Mouse (Mus musculus) right cerebral cortex, postnatal 36 days (tissue): ENCODE measurements around the gene Magi1.

Experiments
- DNase-seq, 2 experiments: peaks; one replicate each; pipeline ENCODE4 v3.0.0; 2022; ENCODE audit warnings: low spot score in 2 of 2, mixed read lengths in 1 of 2

Gene Magi1

GRCm38 (mm10) chr6:94256982-94257830 is 26.5 kb downstream of the Magi1 start:
- no peak for DNase-seq

- no peak for DNase-seq
These were observed 29.8 kb downstream of the Magi1 start for GRCm38 (mm10) chr6:94253943-94254342.

- DNase-seq = no peak
These were observed 32.3 kb downstream of the Magi1 start for GRCm38 (mm10) chr6:94251358-94251945.

DNA sequence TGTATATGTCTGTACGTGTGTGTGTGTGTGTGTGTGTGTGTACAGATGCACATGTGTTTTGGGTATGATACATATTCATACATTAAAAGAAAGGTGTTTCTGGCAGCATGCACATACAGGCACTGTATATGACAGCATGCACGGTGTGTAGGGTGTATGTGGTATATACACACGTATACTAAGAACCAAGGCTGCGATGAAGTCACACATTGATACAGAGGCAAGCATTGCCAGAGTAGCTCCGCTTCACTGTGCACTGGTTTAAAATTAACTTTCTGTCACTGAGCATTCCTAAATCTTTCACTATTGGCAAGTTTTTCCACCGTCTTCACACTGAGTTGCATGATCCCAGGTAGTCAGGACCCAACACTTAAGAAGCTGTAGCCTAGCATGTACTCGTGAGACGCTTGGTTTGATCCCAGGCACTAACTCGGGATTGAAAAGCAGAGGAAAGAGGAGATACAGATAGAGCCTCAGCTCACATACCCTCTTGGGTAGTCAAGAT is 34.4 kb downstream of the Magi1 start:
- no peak for DNase-seq

DNA sequence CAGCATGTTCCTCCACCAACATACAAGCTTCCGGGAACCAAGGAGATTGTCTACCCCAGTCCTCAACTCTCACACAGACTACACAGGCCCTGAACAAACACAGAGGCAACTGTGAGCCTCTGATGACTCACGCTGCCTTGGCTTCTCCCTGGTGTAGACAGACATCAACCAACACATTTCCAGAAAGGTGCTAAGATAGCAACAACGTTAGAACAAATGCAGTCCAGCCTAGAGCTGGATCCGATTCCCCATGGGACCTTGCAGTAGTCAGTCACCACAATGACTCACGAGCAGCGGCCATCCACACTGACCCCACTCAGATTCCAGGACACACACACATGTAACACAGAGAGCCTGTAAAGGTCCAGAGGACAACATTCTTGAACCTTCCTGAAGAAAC is 42.5 kb downstream of the Magi1 start:
- DNase-seq = peak; percentile 26 to 51

- DNase-seq = no peak
These were observed 45.1 kb downstream of the Magi1 start for GRCm38 (mm10) chr6:94238643-94239042.

- no peak for DNase-seq
These were observed 46.8 kb downstream of the Magi1 start for GRCm38 (mm10) chr6:94236899-94237298.

DNA sequence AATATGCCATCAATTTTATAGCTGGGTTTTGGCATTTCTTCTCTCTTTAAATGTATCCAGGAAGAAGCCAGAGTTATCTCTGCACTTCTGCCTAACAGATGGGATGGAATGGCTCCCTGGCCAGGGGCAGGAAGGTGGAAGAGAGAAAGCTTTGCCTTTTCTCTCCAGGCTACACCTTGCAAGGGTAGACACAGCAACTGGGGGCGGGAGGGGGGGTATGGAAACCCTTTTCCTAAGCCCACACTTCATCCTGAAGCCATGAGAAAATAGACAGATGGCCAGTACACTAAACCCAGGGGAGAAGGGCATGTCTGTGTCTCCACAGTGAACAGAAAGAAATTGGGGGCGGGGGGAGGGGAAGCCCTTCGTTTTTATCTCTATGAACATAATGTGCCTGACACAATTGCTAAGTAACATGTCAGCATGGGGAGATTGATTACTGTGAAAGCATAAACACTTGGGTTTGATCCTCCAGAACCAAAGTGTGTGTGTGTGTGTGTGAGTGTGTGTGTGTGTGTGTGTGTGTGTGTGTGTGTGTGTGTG is 51.4 kb downstream of the Magi1 start:
- no peak for DNase-seq

DNA sequence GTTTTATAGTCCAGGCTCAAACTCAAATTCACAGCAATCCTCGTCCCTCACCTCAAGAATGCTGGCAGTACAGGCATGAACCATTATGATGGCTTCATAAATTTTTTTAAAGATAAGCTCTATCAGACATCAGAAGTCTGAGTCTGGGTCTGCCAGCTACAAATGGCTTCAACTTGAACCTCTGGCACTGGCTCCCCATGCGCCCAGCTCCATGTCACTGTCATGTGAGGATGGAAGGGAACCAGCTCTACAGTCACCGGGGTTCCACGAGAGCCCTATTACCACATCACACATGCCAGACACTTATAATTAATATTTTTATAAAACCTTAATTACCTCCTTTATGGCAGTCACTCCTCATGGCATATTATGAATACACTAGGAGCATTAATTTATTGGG is 51.9 kb downstream of the Magi1 start:
- DNase-seq = no peak

- DNase-seq = no peak
These were observed 52.4 kb downstream of the Magi1 start for GRCm38 (mm10) chr6:94231367-94231766.

DNA sequence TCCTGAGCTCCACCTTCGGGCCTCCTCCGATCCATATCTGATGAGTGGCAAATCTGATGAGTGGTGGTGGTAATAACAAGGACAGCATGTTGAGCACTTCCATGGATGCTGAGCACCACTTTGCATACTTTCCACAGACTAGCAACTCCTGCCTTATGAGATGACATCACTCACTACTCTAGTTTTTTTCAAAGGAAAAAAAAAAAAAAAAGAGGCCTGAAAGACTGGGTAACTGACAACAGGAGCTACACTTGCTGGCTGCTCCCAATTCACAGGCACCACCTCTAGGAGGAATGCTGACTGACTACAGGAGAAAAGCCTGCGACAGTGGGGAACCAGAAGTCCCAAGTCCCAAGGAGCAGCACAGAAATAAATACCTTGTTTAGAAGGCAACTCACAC is 52.8 kb downstream of the Magi1 start:
- no peak for DNase-seq

DNA sequence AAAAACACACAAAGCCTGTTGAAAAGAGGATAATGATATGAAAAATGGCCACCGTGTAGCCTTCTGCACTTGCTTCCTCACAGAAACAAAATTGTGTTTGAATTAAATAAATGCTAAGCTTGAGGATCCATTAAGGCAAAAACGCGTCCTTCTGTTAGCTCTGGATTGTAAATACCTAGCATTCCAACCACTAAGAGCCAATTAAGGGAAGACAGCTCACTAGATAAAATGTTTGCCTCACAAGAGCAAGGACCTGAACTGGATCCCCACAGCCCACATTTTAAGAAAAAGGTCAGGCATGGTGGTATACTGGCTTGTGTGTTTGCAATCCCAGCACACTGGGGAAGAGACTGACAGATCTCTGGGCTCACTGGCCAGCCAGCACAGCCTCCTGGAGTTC is 53.6 kb downstream of the Magi1 start:
- DNase-seq = no peak

DNA sequence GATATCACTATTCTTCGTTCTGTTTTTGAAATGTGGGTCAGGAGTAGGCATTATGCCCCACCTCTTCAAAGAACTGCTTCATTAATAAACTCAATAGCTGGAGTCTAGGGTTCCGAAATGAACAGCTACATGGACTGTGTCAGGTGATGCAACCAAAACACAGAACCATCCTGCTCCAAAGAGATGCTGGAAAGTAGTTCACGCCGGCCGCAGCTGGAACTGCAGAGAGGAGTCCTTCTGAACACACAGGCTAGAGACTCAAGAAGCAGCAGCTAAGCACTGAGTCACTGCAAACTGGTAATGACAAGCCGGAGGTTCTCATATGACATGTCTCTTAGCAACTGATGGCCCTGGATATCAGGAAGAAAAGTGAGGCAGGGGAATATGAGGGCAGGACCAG is 57.5 kb downstream of the Magi1 start:
- DNase-seq = peak; percentile 32 to 33

GRCm38 (mm10) chr6:94225832-94226231 is 57.9 kb downstream of the Magi1 start:
- peak; percentile 38 to 58 for DNase-seq

DNA sequence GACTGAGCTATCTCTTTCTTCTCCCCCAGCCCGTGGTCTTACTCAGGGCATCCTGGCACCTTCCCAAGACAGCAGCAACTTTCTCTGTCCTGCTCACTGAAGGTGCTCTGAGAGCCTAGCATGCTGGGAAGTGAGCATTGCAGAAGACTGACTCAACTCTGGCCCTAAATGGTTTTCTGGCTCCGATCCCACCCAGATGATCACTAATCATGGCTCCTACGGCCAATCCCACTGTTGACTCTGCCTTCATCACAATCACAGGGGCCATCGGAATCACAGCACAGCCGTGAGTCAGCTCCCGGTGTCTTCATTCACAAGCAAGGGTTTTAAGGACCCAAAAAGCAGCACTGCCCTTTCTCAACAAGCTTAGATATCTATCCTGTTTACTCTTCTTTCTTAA is 58.6 kb downstream of the Magi1 start:
- no peak for DNase-seq

- no peak for DNase-seq
These were observed 61.5 kb downstream of the Magi1 start for GRCm38 (mm10) chr6:94222253-94222652.

DNA sequence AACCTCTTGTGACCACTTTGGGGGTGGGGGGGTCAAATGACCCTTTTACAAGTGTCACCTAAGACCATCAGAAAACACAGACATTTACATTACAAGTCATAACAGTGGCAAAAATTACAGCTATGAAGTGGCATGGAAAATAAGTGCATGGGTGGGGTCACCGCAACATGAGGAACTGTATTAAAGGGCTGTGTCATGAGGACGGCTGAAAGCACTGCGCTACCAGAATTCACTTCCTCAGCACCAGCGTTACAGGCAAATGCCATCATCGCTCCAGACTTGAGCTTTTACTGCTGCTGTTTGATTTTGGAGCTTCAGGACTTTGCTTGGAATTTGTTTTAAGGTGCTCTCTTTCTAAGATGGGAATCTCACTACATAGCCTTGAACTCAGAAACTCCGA is 62.0 kb downstream of the Magi1 start:
- no peak for DNase-seq

DNA sequence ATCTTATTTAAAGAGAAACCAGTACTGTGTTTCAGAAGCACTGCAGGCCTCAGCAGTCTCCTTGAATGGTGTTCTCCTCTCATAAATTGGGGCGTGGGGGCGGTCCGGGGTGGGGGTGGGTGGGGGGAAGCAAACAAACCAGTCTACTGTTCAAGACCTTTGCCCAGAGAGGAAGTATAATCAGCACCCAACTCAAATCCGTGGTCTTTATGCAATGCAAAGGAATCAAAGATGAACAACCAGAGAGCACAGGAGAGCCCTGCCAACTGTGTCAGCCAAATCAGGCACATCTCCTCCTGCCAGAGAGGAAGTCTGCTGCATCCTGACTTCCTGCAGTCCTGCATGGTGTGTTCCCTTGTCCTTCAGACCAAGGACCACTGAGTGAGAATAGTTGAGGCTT is 65.6 kb downstream of the Magi1 start:
- DNase-seq = no peak

DNA sequence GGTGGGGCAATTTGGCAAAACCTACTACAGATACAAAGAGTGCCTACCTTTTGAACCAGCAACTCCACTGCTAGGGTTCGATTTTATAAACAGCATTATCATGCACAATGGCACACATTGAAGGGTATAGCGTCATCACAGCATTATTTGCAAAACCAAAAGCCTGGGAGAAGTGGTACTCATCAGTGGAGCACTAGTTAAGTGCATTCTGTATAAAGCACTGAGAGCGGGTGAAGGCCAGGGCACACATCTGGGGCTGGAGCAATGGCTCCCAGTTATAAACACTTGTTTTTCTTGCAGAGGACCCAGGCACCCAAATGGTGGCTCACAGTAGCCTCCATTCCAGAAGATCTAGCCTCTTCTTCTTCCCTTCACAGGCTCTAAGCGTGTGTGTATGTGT is 67.9 kb downstream of the Magi1 start:
- DNase-seq = no peak

DNA sequence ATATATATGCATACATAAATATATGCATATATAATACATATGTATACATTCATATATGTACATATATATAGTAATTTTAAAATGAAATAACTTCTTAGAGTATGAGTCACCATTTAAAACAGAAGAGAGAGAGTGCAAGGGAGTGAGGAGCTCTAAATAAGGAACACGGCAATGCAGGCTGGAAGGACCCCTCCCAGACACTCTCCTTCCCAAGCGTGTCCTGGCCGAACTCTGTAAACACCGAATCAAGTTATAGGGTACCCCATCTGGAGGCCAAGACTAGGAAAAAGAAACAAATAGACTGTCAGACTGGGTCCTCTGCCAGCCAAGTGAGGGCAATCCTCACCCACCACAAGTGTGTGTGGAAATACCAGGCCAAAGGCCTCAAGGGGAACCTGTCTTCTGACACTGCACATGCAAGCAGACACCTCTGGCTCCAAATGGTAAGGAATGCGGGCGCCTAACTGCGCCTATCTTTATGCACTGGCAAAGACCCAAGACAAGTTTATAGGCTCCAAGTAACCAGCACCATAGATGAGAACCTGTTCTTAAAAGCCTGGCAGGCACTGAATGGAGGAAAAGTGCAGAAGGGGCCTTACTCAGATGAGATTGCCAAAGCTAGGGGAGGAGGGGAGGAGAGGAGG is 68.7 kb downstream of the Magi1 start:
- no peak for DNase-seq

- DNase-seq = no peak
These were observed 77.8 kb downstream of the Magi1 start for GRCm38 (mm10) chr6:94205926-94206325.

DNA sequence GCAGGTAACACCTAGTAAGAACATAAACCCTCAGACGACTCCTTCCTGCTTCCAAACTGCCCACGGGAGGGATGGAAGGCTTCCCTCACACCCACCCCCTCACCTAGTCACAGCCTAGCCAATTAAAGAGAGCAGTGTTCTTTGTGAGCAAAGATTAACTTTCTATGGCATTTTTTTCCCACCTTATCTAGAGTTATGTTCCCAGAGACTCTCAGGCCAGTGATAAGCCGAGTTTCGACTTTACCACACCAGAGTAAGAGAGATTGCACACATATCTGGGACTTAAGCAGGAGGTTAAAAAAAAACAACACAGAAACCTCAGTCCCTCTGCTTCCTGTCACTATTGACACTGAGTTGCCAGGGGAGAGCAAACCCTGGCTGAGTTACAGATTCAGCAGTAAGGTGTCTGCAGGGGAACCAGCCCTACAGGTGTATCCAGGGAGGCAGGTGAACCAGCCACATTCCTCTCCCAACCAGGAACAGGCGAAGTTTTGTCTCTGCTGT is 80.0 kb downstream of the Magi1 start:
- no peak for DNase-seq
